Mouse (Mus musculus) MEL (cell line): Measurements from ENCODE around the gene Slc38a2. TPM values are rescaled to one million over a fixed set of nuclear protein-coding genes. Genes with fewer than 3 reads are reported as not detected.
A peak's percentile ranks its signal among the peaks of the same experiment; 100 is the strongest.

Experiments used
- DNase-seq: peaks from one replicate; pipeline ENCODE4 v3.0.0; 2011; ENCODE audit warnings: low read depth, low spot score
- H3K27ac ChIP-seq: 2 replicates; pipeline ENCODE4 v1.5.1; 2012; ENCODE audit warnings: low read depth, mild to moderate bottlenecking, control low read depth, low read length, moderate library complexity; ENCODE audit not compliant: control insufficient read depth
- H3K27me3 ChIP-seq, 2 experiments: fragments of 150-350 bp in 1 of 2; sonication (generic) in 1 of 2; 2 replicates each; pipeline ENCODE4 v1.6.1; 2012; ENCODE audit warnings: low read length in 2 of 2, mild to moderate bottlenecking in 2 of 2, improper control_type of control experiment in 1 of 2, moderate library complexity in 1 of 2; ENCODE audit not compliant: insufficient read depth in 2 of 2, control insufficient read depth in 1 of 2
- H3K36me3 ChIP-seq, 2 experiments: 2 replicates each; pipeline ENCODE4 v1.6.1; 2012 to 2014; ENCODE audit warnings: low read length in 2 of 2, improper control_type of control experiment in 1 of 2, inconsistent platforms in 1 of 2, mild to moderate bottlenecking in 1 of 2; ENCODE audit not compliant: insufficient read depth in 2 of 2, control insufficient read depth in 1 of 2
- H3K4me1 ChIP-seq, 2 experiments: fragments of 150-350 bp in 1 of 2; sonication (generic) in 1 of 2; 2 replicates each; pipeline ENCODE4 v1.6.1; 2012; ENCODE audit warnings: low read length in 2 of 2, improper control_type of control experiment in 1 of 2, mild to moderate bottlenecking in 1 of 2; ENCODE audit not compliant: insufficient read depth in 2 of 2, control insufficient read depth in 1 of 2
- H3K4me3 ChIP-seq, 2 experiments: fragments of 150-350 bp in 1 of 2; sonication (generic) in 1 of 2; 2 replicates each; pipeline ENCODE4 v1.5.1; 2012; ENCODE audit warnings: low read depth in 2 of 2, low read length in 2 of 2, mild to moderate bottlenecking in 2 of 2, moderate library complexity in 2 of 2, control low read depth in 1 of 2, improper control_type of control experiment in 1 of 2; ENCODE audit not compliant: control insufficient read depth in 1 of 2, insufficient read depth in 1 of 2
- H3K79me2 ChIP-seq: 2 replicates; pipeline ENCODE4 v1.6.1; 2012; ENCODE audit warnings: mild to moderate bottlenecking, low read length, moderate library complexity; ENCODE audit not compliant: control insufficient read depth, poor library complexity, insufficient read depth
- H3K9ac ChIP-seq: 2 replicates; pipeline ENCODE4 v1.6.1; 2012; ENCODE audit warnings: low read depth, mild to moderate bottlenecking, control low read depth, low read length, moderate library complexity; ENCODE audit not compliant: control insufficient read depth, poor library complexity, severe bottlenecking
- H3K9me3 ChIP-seq: fragments of 150-350 bp; sonication (generic); replicated peaks from 2 replicates; pipeline ENCODE4 v1.6.1; 2012; ENCODE audit warnings: mild to moderate bottlenecking, low read length, improper control_type of control experiment, moderate library complexity; ENCODE audit not compliant: insufficient read depth
- BHLHE40 ChIP-seq: IDR thresholded peaks from 2 replicates; pipeline ENCODE4 v1.6.1; 2012; ENCODE audit warnings: low read depth, mild to moderate bottlenecking, inconsistent platforms, low read length, improper control_type of control experiment, borderline replicate concordance
- CHD1 ChIP-seq: IDR thresholded peaks from 2 replicates; pipeline ENCODE4 v1.6.1; 2012; ENCODE audit warnings: low read depth, mild to moderate bottlenecking, inconsistent platforms, low read length, improper control_type of control experiment
- CHD2 ChIP-seq: IDR thresholded peaks from 2 replicates; pipeline ENCODE4 v1.6.1; 2011; ENCODE audit warnings: low read length, improper control_type of control experiment
- E2F4 ChIP-seq: IDR thresholded peaks from 2 replicates; pipeline ENCODE4 v1.6.1; 2011; ENCODE audit warnings: low read depth, low read length, improper control_type of control experiment, borderline replicate concordance
- ELF1 ChIP-seq: IDR thresholded peaks from 2 replicates; pipeline ENCODE4 v1.6.1; 2014; ENCODE audit warnings: low read depth, mild to moderate bottlenecking, inconsistent platforms, low read length, improper control_type of control experiment, moderate library complexity
- EP300 ChIP-seq, 2 experiments: IDR thresholded peaks; 2 replicates each; pipeline ENCODE4 v1.6.1; 2011; ENCODE audit warnings: improper control_type of control experiment in 2 of 2, low read length in 2 of 2, low read depth in 1 of 2, mild to moderate bottlenecking in 1 of 2
- ETS1 ChIP-seq: IDR thresholded peaks from 2 replicates; pipeline ENCODE4 v1.6.1; 2012; ENCODE audit warnings: low read depth, mild to moderate bottlenecking, inconsistent platforms, low read length, improper control_type of control experiment, moderate library complexity
- GABPA ChIP-seq: IDR thresholded peaks from 2 replicates; pipeline ENCODE4 v1.6.1; 2012; ENCODE audit warnings: low read depth, mild to moderate bottlenecking, inconsistent platforms, low read length, improper control_type of control experiment, moderate library complexity
- GATA1 ChIP-seq: IDR thresholded peaks from 2 replicates; pipeline ENCODE4 v1.6.1; 2011; ENCODE audit warnings: low read depth, low read length, improper control_type of control experiment
- HCFC1 ChIP-seq: IDR thresholded peaks from 2 replicates; pipeline ENCODE4 v1.6.1; 2012; ENCODE audit warnings: low read depth, mild to moderate bottlenecking, inconsistent platforms, low read length, improper control_type of control experiment, moderate library complexity
- KAT2A ChIP-seq: conservative IDR thresholded peaks from 2 replicates; pipeline ENCODE4 v1.6.1; 2012; ENCODE audit warnings: low read depth, low read length, improper control_type of control experiment, inconsistent platforms
- MAFK ChIP-seq: IDR thresholded peaks from 2 replicates; pipeline ENCODE4 v1.6.1; 2011; ENCODE audit warnings: low read depth, mild to moderate bottlenecking, low read length, improper control_type of control experiment, borderline replicate concordance
- MAX ChIP-seq: IDR thresholded peaks from 2 replicates; pipeline ENCODE4 v1.6.1; 2011; ENCODE audit warnings: low read length, improper control_type of control experiment
- MAZ ChIP-seq: IDR thresholded peaks from 2 replicates; pipeline ENCODE4 v1.6.1; 2012; ENCODE audit warnings: low read depth, mild to moderate bottlenecking, inconsistent platforms, low read length, improper control_type of control experiment
- MXI1 ChIP-seq: IDR thresholded peaks from 2 replicates; pipeline ENCODE4 v1.6.1; 2011; ENCODE audit warnings: mild to moderate bottlenecking, low read depth, low read length, improper control_type of control experiment
- MYC ChIP-seq: IDR thresholded peaks from 2 replicates; pipeline ENCODE4 v1.6.1; 2011; ENCODE audit warnings: low read depth, mild to moderate bottlenecking, low read length, improper control_type of control experiment, moderate library complexity
- NELFE ChIP-seq: IDR thresholded peaks from 2 replicates; pipeline ENCODE4 v1.6.1; 2011; ENCODE audit warnings: low read depth, low read length, improper control_type of control experiment
- NRF1 ChIP-seq: IDR thresholded peaks from 2 replicates; pipeline ENCODE4 v1.6.1; 2014; ENCODE audit warnings: low read depth, mild to moderate bottlenecking, inconsistent platforms, low read length, improper control_type of control experiment, moderate library complexity; ENCODE audit not compliant: poor library complexity, insufficient read depth, severe bottlenecking
- POLR2A ChIP-seq, 2 experiments: IDR thresholded peaks; 2 replicates each; pipeline ENCODE4 v1.6.1; 2011 to 2012; ENCODE audit warnings: low read length in 2 of 2, mild to moderate bottlenecking in 2 of 2, control low read depth in 1 of 2, improper control_type of control experiment in 1 of 2, low read depth in 1 of 2, moderate library complexity in 1 of 2; ENCODE audit not compliant: control insufficient read depth in 1 of 2, insufficient read depth in 1 of 2, poor library complexity in 1 of 2
- POLR2AphosphoS2 ChIP-seq: IDR thresholded peaks from 2 replicates; pipeline ENCODE4 v1.6.1; 2011; ENCODE audit warnings: low read length, improper control_type of control experiment
- POLR2AphosphoS5 ChIP-seq: IDR thresholded peaks from 2 replicates; pipeline ENCODE4 v1.6.1; 2012; ENCODE audit warnings: low read depth, borderline replicate concordance, mild to moderate bottlenecking, inconsistent platforms, low read length, moderate library complexity, mixed read lengths
- RAD21 ChIP-seq: IDR thresholded peaks from 2 replicates; pipeline ENCODE4 v1.6.1; 2011; ENCODE audit warnings: mild to moderate bottlenecking, low read depth, low read length, improper control_type of control experiment
- RCOR1 ChIP-seq: IDR thresholded peaks from 2 replicates; pipeline ENCODE4 v1.6.1; 2012; ENCODE audit warnings: low read depth, mild to moderate bottlenecking, inconsistent platforms, low read length, improper control_type of control experiment
- TBP ChIP-seq: IDR thresholded peaks from 2 replicates; pipeline ENCODE4 v1.8.0; 2011; ENCODE audit warnings: low read depth, low read length, improper control_type of control experiment
- TCF12 ChIP-seq: IDR thresholded peaks from 2 replicates; pipeline ENCODE4 v1.6.1; 2014; ENCODE audit warnings: low read depth, mild to moderate bottlenecking, inconsistent platforms, low read length, improper control_type of control experiment, moderate library complexity
- UBTF ChIP-seq: IDR thresholded peaks from 2 replicates; pipeline ENCODE4 v1.6.1; 2012; ENCODE audit warnings: low read depth, mild to moderate bottlenecking, inconsistent platforms, low read length, improper control_type of control experiment, moderate library complexity, borderline replicate concordance; ENCODE audit not compliant: insufficient read depth
- USF1 ChIP-seq: IDR thresholded peaks from 2 replicates; pipeline ENCODE4 v1.6.1; 2014; ENCODE audit warnings: low read depth, mild to moderate bottlenecking, inconsistent platforms, low read length, improper control_type of control experiment, moderate library complexity
- ZC3H11A ChIP-seq: IDR thresholded peaks from 2 replicates; pipeline ENCODE4 v1.6.1; 2012; ENCODE audit warnings: low read depth, mild to moderate bottlenecking, inconsistent platforms, low read length, improper control_type of control experiment
- ZKSCAN1 ChIP-seq: IDR thresholded peaks from 2 replicates; pipeline ENCODE4 v1.6.1; 2012; ENCODE audit warnings: low read depth, mild to moderate bottlenecking, inconsistent platforms, low read length, improper control_type of control experiment, moderate library complexity
- ZMIZ1 ChIP-seq: IDR thresholded peaks from 2 replicates; pipeline ENCODE4 v1.6.1; 2012; ENCODE audit warnings: low read depth, mild to moderate bottlenecking, inconsistent platforms, low read length, improper control_type of control experiment, moderate library complexity
- ZNF384 ChIP-seq: IDR thresholded peaks from 2 replicates; pipeline ENCODE4 v1.6.1; 2012; ENCODE audit warnings: low read depth, mild to moderate bottlenecking, inconsistent platforms, low read length, improper control_type of control experiment
- polyA plus RNA-seq, 2 experiments: library from polyadenylated mRNA; stranded (reverse) in 1 of 2; unstranded in 1 of 2; fragments of >175 nt in 1 of 2; fragments of >200 nt in 1 of 2; gene quantifications; 2 replicates each; pipeline versions ENCODE4 v1.2.1 to v1.2.4; 2012; ENCODE audit warnings: low replicate concordance in 2 of 2, low read depth in 1 of 2; ENCODE audit not compliant: insufficient read length in 2 of 2, insufficient read depth in 1 of 2, missing spikeins in 1 of 2
- total RNA-seq: library from RNA; depleted of rRNA; stranded (reverse); fragments of 300-350 nt; gene quantifications from 2 replicates; pipeline ENCODE4 v1.2.3, GENCODE M21; 2012

Gene Slc38a2
- total and polyA plus RNA-seq, 3 experiments, result 80.6 to 590 (median 177) TPM

DNA sequence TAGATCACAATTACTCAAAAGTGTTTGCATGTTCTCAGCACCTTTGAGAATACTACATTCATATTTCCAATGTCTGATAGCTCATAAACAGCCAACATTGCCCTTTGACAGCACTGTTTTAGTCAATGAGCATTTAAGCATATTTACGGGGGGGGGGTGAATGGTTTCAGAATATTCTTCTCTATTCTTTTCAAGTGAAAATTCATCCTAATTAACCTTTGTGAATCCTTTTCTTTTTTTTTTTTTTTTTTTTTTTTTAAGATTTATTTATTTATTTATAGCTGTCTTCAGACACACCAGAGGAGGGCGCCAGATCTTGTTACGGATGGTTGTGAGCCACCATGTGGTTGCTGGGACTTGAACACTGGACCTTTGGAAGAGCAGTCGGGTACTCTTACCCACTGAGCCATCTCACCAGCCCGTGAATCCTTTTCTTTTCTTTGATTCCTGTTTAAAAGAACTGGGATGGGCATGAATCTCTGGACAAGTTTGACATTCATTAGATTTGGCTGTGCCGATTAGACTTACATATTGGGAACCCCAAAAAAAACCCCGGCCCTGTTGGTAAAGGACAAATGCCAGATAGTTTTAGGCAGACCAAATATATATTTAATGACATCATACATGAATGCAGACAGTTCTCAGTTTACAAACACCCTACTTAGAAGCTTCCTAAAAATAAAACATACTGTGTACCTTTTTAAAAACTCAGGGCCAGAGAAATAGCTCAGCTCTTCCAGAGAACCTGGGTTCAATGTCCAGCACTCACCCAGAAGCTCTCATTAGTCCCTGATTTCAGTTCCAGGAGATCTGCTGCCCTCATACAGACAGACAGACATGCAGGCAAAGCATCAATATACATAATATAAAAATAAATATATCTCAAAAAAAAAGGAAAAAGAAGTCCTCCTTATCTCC lies 14.5 kb upstream of the Slc38a2 start (continued):
- TF ChIP-seq CHD1 (0 out of 2 replicates have a peak, but pooled peaks have one; percentile 88), KAT2A (no peak), NELFE (no peak), TBP (no peak), GABPA (no peak), UBTF (no peak), MXI1 (peak; percentile 75), NRF1 (no peak), HCFC1 (no peak), POLR2AphosphoS2 (no peak), ZC3H11A (0 out of 2 replicates have a peak, but pooled peaks have one; percentile 0), RAD21 (no peak; the same call in none of the 2 replicates)

DNA sequence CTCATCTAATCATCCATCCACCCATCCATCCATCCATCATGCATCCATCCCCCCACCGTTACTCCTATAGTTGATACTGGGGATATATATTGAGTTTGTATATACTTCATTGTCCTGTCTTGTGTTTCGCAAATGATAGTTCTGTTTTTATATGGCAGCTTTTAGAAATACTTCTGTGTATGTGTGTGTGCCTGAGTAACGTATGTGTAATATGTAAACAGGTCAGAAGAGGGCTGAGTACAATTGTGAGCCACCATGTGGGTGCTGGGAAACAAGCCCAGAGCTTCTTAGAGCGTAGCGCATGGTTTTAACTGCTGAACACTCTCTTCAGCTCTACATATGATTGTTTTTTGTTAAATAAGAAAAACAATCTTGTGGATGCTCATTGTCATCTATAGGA lies 12.8 kb upstream of the Slc38a2 start:
- peak overlapping the region; percentile 62; the same call in 1 of the 2 replicates for H3K9ac ChIP-seq
- TF ChIP-seq MAFK, result no peak
- TF ChIP-seq GABPA, result no peak
- no peak; the same call in 1 of the 2 replicates for TF ChIP-seq ETS1
- no peak for TF ChIP-seq UBTF
- TF ChIP-seq E2F4, result 0 out of 2 replicates have a peak, but pooled peaks have one; percentile 14
- TF ChIP-seq USF1, result no peak
- peak; percentile 4 for TF ChIP-seq RAD21
- TF ChIP-seq CHD1, result no peak
- TF ChIP-seq NRF1, result no peak
- TF ChIP-seq ZC3H11A, result no peak
- 0 out of 2 replicates have a peak, but pooled peaks have one; percentile 18 for TF ChIP-seq MAX
- no peak for TF ChIP-seq ELF1
- 0 out of 2 replicates have a peak, but pooled peaks have one; percentile 38 for TF ChIP-seq MXI1
- no peak; the same call in 1 of the 2 replicates for TF ChIP-seq NELFE
- TF ChIP-seq ZKSCAN1, result no peak
- no peak for TF ChIP-seq RCOR1
- no peak for TF ChIP-seq CHD2
- no peak for TF ChIP-seq TCF12
- no peak for TF ChIP-seq ZMIZ1
- no peak for TF ChIP-seq KAT2A
- TF ChIP-seq ZNF384, result no peak
- no peak for TF ChIP-seq GATA1
- no peak for TF ChIP-seq EP300 (IDR thresholded peaks at IDR 0.05; ENCODE audit: low read depth in 1 of 2, low read length in 2 of 2)
- TF ChIP-seq POLR2A (IDR thresholded peaks at IDR 0.05; ENCODE audit: control insufficient read depth in 1 of 2, insufficient read depth in 1 of 2, low read depth in 1 of 2, low read length in 2 of 2, poor library complexity in 1 of 2), result no peak
- TF ChIP-seq POLR2AphosphoS2, result no peak
- no peak for TF ChIP-seq POLR2AphosphoS5
- no peak for TF ChIP-seq MAZ
- no peak for TF ChIP-seq BHLHE40
- 0 out of 2 replicates have a peak, but pooled peaks have one; percentile 67 for TF ChIP-seq MYC

More for the DNA sequence above, 12.8 kb upstream of the Slc38a2 start:
- Histone ChIP-seq H3K4me3 (no peak overlapping the region), H3K36me3 (peaks cover 0 to 68% of the 10 kb centered on the region in 2 experiments; a peak in 2 of 4 replicates), H3K27me3 (no peaks in the 10 kb centered on the region), H3K9me3 (no peaks in the 10 kb centered on the region), H3K79me2 (peaks cover 13% of the 10 kb centered on the region), H3K27ac (peak overlapping the region; percentile 76), H3K4me1 (peaks cover 49 to 56% of the 10 kb centered on the region in 2 experiments)
- peak; percentile 61 for DNase-seq
